In genomic region chr2:93088006-93088405, GRCm38 (mm10) we compare ENCODE assay signal across 22 mouse cellular contexts.
"Had no signal": no experiment of that assay in that cellular context is flagged by ENCODE, and none has a peak within 500 bp of the region (broad histone marks: within the 10 kb centered on the region; RNA-seq: fewer than 3 reads in every experiment).

No protein-coding gene starts in this region.

- DNase-seq: liver, postnatal 0 days; lung, adult 2 months; lung, postnatal 14 days; lung, postnatal 36 days; retina, postnatal 1 day; right cerebral cortex, adult 18-20 months; right cerebral cortex, postnatal 25 days; right cerebral cortex, postnatal 4 days; thymus, adult 2 months; thymus, postnatal 25 days; thymus, postnatal 4 days had no signal

- H3K9ac ChIP-seq: liver, embryonic 15.5 days; liver, postnatal 0 days; lung, embryonic 15.5 days; midbrain, embryonic 13.5 days; midbrain, embryonic 15.5 days; neural tube, embryonic 12.5 days; stomach, embryonic 15.5 days had no signal

- H3K4me2 ChIP-seq: liver, embryonic 15.5 days; lung, embryonic 15.5 days; midbrain, embryonic 11.5 days; midbrain, embryonic 13.5 days; midbrain, embryonic 15.5 days; neural tube, embryonic 12.5 days; stomach, embryonic 15.5 days had no signal

- H3K27me3 ChIP-seq: liver, embryonic 15.5 days; lung, embryonic 15.5 days; midbrain, embryonic 13.5 days; midbrain, embryonic 15.5 days; neural tube, embryonic 12.5 days; stomach, embryonic 15.5 days had no signal

- H3K9me3 ChIP-seq: liver, embryonic 15.5 days; lung, embryonic 15.5 days; midbrain, embryonic 13.5 days; midbrain, embryonic 15.5 days; neural tube, embryonic 12.5 days; stomach, embryonic 15.5 days had no signal

- H3K4me3 ChIP-seq: liver, embryonic 15.5 days; lung, embryonic 15.5 days; megakaryocyte, embryonic 14.5 days; midbrain, embryonic 13.5 days; midbrain, embryonic 15.5 days; neural tube, embryonic 12.5 days; stomach, embryonic 15.5 days had no signal

- H3K27ac ChIP-seq: liver, embryonic 15.5 days; lung, embryonic 15.5 days; macrophage; midbrain, embryonic 13.5 days; midbrain, embryonic 15.5 days; neural tube, embryonic 12.5 days; stomach, embryonic 15.5 days; stomach, postnatal 0 days had no signal

- H3K4me1 ChIP-seq: liver, embryonic 15.5 days; megakaryocyte, embryonic 14.5 days had no signal

- ATAC-seq: liver, postnatal 0 days; lung, postnatal 0 days; midbrain, embryonic 13.5 days; midbrain, embryonic 15.5 days had no signal

- H3K36me3 ChIP-seq: liver, embryonic 15.5 days; lung, embryonic 15.5 days; midbrain, embryonic 13.5 days; midbrain, embryonic 15.5 days; neural tube, embryonic 12.5 days; stomach, embryonic 15.5 days had no signal
